Mouse (Mus musculus): ENCODE data around the gene Ctsl.

Gene Ctsl

DNA sequence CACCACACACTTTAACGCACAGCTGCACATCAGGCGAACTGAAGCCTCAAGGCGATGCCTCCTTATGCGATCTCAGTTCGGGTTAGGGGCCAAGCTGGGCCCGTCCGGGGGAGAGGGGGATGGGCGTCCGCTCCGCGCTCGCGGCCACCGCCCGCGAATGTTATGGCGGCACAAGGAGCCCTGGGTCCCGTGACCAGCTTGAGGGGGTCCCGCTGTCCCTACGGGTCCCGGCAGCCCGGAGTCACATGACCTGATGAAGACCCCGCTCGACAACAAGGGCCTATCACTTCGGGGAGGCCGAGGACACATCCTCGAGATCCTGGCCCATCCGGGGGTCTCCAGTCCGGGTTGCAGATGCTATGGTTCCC lies 901 bp downstream of the Ctsl start:
- peak in 1 of 2 experiments; percentile 41 for DNase-seq

DNA sequence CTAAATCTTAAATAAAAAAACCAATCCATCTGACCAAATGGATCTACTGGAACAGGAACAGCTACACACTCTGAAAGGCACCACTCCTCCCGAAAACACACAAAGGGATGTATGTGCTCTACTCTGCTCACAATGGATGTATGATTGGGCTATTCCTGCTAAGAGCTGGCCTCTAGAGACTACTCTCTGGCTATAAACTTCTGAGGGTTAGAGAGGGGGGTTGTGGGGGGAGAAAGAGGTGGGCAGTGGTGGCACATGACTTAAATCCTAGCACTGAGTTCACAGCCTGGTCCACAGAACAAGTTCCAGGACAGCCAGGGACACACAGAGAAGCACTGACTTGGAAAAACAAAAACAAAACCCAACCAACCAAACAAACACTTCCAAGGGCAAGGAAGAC lies 2.1 kb downstream of the Ctsl start:
- no peak for DNase-seq

DNA sequence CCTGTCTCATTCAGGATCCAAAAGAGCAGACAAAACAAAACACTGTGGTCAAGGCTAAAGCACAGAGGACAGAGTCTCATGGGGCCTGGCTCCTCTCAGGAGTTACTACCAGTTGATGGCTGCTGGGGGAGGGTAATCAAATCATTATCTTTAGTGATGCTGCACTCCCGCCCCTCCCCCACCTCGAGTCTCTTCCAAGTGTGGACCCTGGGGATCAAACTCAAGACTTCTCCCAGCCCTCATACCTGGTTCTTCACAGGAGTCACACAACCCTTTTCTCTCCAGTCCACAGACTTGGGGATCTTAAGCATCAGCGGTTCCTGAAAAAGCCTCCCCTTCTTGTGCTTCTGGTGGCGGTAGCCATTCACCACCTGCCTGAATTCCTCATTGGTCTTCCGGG lies 3.1 kb downstream of the Ctsl start:
- no peak for DNase-seq

DNA sequence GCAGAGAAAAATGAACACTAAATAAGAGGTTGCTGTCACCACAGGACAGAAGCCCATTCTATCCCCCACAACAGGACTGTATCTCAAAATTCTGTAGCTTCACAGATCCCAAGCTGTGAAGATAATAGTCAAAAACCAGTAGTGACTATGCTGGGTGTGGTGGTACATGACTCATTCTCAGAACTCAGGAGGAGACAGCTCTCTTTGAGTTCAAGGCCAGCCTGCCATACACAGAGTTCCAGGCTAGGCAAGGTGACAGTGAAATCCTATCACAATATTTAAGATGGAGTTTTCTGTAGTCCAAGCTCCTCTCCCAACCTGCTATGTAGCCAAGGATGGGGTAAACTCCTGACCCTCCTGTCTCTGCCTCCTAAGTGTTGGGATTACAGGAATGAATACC lies 5.4 kb downstream of the Ctsl start:
- DNase-seq, result no peak

DNA sequence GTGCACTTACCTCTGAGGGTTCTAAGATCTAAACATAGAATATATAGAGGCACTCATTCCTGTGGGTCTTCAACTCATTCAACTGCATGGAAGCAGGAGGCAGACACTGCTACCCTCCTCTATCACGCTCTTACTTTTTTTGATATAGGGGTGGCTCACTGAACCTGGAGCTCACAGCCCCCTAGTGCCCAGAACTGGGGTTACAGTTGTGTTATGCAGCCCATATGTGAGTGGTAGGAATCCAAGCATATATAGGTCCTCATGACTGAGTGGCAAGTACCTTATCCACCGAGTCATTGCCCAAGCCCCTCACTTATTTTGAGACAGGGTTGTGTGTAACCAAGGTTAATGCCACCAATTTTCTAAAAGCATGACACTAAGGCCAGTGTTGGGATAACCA lies 6.4 kb downstream of the Ctsl start:
- peak in 1 of 2 experiments; percentile 50 for DNase-seq

DNA sequence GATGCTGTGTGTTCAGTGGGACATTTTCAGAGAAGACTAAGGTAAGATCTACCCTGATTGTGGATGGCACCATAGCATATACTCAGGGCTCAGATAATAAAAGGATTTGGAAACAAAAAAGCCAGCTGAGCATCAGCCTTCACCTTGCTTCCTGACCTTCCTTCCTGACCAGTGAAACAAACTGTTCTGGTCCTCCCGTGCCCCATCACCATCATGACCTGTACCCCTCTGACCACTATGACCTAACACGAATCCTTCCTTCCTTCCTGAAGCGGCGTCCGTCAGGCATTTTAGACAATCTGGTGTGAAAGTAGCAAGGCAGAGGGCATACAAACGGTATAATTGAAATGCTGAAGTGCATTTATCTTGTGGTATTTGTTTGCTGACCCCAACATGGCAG lies 8.6 kb downstream of the Ctsl start:
- DNase-seq, result no peak

DNA sequence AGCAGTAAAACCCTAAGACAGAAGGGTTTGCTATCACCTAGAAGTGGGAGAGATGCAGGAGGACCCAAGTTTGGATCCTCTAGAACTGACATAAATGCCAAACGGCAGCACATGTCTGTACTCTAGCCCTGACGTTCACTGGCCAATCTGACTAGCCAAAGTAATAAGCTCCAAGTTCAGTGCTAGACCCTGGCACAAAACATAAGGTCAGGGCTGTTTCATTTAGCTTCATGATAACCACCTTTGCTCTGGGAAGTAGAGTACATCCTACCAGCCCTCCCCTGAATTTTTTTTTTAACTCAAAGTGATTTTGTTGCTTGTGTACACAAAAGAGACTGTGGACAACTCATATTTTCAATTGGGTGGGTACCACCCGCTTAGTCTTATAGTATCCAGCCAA lies 9.7 kb downstream of the Ctsl start:
- DNase-seq, result no peak

DNA sequence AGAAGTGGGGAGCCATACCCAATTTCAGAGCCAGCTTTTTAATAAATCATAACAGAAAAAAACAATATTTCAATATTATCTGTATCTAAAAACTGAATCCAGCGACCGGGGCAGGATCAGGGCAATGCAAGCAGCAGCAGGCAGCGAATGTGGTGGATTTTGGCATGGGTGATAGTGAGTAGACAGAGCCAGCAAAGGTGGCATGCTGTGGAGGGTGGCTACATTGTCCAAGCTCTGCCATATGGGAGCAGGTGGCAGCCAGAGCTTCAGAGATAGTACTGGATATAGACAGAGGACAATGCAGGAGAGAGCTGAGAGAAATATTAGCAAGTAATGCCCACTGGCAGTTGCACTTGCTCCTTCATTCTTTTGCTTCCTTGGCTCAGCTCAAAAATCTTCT lies 11.0 kb downstream of the Ctsl start:
- no peak for DNase-seq

DNA sequence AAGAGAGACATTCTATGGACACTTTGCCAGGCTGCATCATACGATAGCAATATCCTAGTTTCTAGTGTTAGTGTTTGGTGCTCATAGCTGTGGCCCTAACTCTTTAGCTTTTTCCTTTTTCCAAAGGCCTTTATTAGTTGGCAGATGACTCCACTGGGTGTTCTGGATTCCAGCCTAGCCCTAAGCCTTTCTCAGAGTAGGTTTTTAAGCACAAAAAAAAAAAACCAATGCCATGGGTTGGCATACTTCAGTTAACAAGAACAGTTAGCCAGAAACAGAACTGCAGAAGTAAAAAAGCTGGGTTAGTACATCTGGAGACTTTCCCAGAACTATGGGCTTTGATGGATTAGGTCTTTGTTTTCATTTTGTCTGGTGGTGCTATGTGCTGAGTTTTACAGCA lies 12.2 kb downstream of the Ctsl start:
- DNase-seq, result no peak

DNA sequence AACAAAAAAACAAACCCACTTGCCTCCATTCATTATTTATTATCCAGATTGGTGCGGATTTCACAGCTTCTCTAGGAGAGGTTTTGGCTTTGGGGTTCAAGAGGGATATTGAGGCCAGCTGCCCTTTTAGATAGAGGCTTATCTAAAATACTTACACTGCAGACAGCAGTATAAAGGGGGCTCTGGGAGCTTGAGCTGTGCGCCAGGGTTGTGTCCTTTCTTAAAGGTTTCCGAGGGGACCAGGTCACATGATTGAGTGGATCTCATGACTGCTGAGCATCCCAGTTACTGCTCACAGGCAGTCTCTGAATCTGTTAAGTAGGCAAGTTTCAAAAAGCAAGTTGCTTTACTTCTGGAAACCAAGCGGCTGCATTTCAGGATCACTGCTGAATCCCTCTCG lies 13.3 kb downstream of the Ctsl start:
- DNase-seq, result no peak

DNA sequence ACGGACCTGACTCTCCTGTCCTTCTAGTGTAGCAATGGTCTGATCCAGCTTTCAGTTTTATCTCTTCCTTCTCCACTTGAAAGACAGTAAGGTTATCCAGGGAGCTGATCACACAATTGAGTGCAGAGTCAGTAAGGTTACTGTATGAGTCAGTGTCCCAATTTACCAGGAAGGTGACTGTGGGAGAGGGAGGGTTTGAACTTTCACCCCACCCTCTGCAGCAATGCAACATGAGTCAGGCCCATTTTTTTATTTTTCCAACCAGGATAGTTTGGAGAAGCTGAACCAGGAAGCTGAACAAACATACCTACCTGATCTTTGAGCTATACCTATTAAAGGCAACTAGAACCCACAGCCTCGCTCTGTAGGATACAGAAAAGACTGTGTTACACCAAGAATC lies 21.2 kb downstream of the Ctsl start:
- no peak for DNase-seq

DNA sequence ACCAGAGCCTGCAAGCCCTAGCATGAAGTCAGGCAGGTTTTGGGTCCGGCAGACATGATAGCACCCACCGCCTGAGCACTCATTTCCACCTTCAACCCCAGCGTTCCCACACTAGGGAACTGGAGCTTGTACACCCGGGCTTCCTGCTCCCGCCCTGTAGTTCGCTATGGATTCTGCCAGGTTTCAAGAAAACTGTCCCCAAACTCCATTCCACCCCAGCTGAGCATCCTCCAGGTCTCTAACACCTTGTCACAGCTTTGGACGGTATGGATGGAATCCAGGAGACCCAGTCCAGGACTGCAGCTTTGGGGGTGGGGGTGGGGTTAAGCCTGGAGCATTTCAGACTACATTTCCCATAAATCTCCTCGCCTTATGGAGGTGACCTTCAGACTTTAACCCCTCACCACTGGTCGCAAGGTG lies 26.6 kb downstream of the Ctsl start:
- DNase-seq, result peak; percentile 56 to 64

DNA sequence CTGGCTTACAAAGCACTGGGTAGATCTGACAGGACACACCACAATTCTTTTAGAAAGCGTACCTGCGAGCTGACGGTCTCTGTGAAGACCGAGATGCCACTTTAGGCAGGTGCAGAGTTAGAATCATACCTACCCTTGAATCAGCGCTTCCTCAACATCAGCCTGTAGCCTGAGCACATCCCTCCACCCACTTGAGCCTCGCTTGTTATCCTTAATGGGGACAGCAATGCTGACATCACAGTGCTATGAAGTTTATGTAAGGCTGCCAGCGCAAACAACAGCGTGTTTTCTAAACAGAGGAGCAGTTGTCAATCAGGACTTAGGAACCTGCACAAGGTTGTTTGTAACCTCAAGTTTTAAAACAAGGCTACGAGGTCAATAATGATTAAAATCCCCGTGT lies 27.1 kb downstream of the Ctsl start:
- peak in 1 of 2 experiments; percentile 14 for DNase-seq

DNA sequence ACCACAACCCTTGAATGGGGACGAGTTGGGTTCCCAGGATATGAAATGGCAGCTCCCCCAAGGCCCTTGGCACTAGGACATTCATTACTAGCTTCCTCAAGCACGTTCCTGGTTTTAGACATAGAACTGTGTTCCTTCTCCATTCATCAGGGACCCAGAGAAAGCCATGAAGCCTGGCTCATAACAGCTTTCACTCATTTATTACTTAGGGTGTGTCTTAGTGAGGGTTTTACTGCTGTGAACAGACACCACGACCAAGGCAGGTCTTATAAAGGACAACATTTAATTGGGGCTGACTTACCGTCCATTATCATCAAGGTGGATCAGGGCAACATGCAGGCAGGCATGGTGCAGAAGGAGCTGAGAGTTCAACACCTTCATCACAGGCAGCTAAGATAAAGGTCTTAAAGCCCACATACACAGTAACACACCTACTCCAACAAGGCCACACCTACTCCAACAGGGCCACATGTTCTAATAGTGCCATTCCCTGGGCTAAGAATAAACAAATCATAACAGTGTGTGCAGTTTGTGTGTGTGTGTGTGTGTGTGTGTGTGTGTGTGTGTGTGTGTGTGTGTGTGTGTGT lies 35.1 kb downstream of the Ctsl start:
- no peak for DNase-seq

DNA sequence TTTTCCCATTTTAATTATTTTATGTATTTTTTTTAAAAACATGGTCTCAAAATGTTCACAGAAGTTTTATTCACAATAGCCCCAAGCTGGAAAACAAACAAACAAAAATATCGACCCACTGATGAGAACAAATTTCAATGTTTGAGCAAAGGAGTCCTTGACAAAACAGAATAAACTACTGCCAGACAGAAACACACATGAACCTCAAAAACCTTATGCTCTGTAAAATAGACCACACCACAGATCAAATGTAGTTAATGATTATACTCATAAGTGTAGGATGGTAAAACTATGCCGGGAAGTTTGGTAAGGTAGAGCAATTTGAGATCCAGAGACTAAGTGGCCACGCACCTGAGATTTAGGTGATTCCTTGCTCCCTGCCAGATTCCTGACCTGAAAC lies 37.6 kb downstream of the Ctsl start:
- DNase-seq, result no peak

DNA sequence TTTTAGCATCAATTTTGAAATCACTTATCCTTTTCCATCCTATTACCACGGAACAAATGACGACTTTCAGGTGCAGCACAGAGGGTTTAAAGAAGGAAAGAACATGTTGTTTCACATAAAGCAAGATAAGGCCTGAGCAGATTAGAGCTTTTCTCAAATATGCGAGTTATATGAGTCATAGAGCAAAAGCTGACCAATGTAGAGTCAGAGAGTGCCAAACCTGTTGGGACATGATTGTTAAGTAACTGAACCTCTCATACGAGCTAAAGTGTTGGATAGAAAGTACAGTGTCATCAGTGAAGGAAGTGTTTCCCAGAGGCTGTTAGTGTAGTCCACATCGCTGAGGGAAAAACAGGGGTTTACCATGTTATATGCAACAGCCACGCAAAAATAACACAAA lies 38.4 kb downstream of the Ctsl start:
- DNase-seq, result no peak

DNA sequence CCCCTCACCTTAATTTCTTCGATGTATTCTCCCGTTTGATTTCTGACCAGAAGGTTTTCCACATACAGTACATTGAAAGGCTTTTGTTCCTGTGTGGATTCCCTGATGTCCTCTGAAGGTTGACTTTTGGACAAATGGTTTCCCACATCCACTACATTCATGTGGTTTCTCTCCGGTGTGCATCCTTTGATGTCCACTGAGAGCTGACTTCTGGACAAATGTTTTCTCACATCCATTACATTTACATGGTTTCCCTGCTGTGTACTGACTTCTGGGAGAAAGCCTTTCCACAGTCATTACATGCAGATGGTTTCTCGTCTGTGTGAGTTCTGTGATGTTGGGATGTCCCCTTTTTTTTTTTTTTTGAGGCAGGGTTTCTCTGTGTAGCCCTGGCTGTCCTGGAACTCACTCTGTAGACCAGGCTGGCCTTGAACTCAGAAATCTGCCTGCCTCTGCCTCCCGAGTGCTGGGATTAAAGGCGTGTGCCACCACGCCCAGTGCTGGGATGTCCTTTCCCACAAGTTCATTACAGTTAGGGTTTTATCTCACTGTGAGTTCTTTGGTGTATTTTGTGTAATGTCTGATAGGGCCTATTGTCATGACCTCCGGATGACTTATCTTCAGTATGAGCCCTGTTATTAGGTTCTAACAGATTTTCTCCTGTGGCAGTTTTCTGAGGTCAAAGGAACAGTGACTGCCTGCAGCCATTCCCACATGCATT lies 48.0 kb downstream of the Ctsl start:
- no peak for DNase-seq

DNA sequence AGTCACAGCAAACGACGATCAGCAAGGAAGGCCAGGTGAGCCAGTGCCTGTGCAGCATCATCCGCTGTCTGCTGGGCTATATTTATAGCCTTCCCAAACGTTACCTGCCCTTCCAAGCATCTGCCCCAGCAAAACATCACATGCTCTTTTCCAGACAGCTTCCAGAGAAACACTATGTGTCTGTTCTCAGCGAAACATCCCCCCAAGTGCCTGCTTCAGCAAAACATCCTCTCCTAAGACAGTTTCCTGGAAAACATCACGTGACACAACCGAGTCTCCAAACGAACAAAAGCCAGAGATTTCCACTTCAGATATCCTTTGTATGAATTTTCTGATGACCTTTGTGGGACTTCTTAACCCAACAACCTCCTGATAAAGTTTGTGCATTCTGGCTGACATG lies 50.4 kb downstream of the Ctsl start:
- no peak for DNase-seq

DNA sequence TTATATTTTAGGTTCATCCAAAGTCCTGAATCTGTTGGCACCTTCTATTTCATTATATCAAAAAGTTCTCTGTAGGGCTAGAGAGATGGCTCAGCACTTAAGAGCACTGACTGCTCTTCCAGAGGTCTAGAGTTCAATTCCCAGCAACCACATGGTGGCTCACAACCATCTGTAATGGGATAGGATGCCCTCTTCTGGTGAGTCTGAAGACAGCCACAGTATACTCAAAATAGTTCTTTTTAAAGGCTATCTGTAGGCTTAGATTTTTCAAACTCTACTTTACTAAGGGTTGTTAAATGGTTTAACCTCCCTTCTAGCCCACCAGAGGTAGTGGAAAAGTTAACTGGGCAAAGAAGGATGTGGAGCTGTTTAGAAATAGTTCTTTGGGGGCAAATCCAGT lies 50.9 kb downstream of the Ctsl start:
- DNase-seq, result no peak

DNA sequence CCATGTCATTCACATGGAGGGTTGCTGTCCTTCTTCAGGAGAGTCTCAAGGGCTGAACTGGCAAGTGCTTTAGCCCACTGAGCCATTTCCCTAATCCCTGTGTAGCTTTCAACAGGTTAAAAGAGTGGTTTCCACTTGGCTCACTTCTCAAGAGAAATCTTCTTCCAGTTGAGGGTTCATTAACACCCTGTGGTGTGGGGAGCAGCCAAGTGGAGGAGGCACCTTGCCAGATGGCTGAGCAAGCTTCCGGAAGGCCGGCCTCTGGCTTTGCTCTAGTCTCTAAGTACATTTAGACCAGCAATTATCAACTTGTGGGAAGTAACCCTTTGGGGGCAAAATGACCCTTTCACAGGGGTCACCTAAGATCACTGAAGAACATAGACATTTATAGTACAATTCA lies 52.3 kb downstream of the Ctsl start:
- peak; percentile 78 to 87 for DNase-seq

DNA sequence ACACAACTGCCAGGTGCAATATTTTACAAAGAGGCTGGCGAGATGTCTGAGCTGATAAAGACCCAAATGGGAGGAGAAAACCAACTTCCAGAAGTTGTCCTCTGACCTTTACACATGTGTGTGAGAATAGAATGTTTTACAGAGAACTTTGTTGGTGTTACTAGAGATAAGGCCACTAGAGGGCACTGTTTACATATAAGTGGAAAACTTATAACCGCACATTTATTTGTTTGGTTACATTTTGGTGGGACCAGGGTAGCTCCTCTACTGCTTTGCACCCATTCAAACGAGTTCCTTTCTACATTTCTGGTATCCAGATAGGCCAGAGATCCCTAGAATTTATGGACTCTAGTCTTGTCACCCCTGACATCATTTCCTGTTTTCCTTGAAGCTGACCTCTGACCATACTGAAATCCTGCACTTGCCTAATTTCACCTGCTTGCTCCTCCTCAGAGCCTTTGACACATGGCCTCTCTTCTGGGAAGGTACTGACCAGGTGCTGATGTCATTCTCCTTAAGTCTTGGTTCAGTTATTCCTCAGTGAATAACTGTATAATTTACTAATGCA lies 55.1 kb downstream of the Ctsl start:
- DNase-seq, result peak in 1 of 2 experiments; percentile 32

DNA sequence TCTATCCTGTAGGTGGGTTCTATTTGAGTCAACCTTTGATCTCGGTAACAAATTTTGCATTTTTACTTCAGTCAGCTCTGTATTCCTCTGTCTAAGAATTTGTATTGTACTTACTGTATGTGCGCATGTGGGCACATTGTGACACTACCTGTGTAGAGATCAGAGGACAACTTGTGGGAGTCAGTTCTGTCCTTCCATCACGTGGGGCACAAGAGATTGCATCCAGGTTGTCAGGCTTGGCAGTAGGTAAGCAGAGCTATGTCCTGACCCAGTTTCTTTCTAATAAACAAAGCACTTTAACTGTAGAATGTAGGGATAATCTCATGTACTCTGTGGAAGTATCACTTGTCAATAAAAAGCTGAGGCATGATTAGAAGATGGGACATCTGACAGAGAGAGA lies 56.6 kb downstream of the Ctsl start:
- DNase-seq, result no peak

DNA sequence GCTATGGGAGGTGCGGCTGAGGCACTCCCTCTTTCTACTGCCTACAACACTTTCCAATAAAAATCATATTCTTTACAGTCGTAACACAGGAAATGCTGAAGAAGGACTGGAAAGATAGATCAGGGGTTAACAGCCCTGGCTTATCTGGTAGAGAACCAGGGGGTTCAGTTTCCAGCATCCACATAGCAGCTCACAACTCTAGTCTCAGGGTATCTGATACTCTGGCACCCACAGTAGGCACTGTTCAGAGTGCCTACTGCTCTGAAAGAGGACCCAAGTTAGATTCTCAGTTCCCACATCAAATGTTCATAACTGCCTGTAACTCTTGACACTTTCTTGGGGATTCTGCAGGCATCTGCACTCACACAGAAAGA lies 57.8 kb downstream of the Ctsl start:
- DNase-seq, result no peak

DNA sequence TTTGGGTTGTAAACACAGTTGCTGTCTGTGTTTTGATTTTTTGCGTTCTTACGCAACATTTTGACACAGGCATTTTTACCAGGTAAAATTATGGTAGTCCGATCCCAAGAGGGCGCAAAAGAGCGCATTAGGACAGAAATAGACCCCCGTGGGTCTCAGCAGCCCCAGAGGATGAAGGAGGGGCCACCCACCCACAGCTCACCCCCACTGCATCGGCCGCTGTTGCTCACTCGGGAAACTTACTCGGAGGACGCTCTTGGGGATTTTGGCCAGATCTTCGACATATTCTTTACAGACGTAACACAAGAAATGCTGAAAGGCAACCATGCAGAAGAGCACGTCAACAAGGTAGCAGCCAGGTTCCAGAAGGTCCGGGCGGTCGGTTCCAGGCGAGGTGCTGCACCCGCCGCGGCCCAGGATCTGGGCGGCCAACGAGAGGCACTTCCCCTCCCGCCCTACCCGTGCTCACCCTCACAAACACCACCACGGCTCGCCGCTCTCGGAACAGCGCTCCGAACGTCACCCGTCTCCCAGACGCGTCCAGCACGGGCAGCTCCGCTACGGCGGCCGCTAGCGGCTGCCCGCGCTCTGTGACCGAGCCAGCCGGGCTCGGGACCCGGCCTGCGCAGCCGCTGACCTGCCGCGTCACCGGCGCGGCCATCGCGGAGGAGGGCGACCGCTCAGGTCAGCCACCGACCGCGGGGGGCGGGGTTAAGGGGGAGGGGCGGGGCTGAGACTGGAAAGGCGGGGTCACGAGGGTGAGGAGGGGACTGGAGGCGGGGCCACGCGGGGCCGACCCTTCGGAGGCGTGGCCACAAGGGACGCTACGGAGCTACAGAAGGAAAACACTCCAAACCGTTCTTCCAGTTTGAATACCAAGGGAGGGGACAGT lies 58.4 kb downstream of the Ctsl start, which contains the start of gene Aaed1:
Gene Aaed1, minus strand, starts transcription at position 687 of the 892 bp plus-strand sequence.
- DNase-seq, result peak; percentile 95
